Mouse (Mus musculus): ENCODE measurements around the gene Icam1.
"Not testable (repeated sequence)": the region's sequence is repeated elsewhere in the genome, so short reads cannot be mapped to it uniquely, and the experiment has no call there.

Gene Icam1

GRCm38 (mm10) chr9:21043563-21043962, 27.8 kb downstream of the Icam1 start:
- no peak for DNase-seq (ENCODE audit: inconsistent age in 2 of 2, low spot score in 1 of 2)

DNA sequence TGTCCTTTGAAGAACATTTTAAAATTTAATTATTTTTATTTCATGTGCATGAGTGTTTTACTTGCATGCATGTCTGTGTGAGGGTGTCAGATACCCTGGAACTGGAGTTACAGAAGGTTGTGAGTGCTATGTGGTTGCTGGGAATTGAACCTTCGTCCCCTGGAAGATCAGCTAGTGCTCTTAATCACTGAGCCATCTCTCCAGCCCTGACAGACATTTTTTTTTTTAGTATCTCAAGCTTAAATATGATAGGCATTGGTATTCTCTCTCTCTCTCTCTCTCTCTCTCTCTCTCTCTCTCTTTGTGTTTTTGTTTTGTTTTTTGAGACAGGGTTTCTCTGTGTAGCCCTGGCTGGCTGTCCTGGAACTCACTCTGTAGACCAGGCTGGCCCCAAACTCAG, 29.0 kb downstream of the Icam1 start:
- not testable (repeated sequence) for DNase-seq (ENCODE audit: inconsistent age in 2 of 2, low spot score in 1 of 2)

- DNase-seq (ENCODE audit: inconsistent age in 2 of 2, low spot score in 1 of 2), result no peak
Observed at GRCm38 (mm10) chr9:21045235-21045634, 29.4 kb downstream of the Icam1 start.

DNA sequence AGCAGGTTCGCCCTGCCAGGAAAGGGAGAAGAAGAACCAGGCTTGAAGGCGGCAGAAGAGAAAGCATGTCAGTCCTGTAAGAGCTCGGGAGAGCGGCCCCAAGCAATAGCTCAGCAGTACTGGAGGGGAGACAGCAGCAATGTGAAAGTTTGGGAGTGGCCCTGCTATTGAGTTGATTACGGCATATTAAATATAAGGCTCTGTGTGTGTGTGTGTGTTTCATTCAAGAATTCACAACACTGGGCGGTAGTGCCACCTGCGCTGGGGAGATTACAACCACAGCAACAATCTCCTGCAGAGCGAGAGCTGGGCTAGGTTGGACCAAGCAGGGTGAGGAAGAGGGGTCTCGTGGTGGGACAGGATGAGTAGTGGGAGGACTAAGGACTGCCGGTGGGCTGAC, 35.8 kb downstream of the Icam1 start:
- DNase-seq (ENCODE audit: inconsistent age in 2 of 2, low spot score in 1 of 2), result no peak

- no peak for DNase-seq (ENCODE audit: inconsistent age in 2 of 2, low spot score in 1 of 2)
Observed at GRCm38 (mm10) chr9:21062928-21063327, 47.1 kb downstream of the Icam1 start.

DNA sequence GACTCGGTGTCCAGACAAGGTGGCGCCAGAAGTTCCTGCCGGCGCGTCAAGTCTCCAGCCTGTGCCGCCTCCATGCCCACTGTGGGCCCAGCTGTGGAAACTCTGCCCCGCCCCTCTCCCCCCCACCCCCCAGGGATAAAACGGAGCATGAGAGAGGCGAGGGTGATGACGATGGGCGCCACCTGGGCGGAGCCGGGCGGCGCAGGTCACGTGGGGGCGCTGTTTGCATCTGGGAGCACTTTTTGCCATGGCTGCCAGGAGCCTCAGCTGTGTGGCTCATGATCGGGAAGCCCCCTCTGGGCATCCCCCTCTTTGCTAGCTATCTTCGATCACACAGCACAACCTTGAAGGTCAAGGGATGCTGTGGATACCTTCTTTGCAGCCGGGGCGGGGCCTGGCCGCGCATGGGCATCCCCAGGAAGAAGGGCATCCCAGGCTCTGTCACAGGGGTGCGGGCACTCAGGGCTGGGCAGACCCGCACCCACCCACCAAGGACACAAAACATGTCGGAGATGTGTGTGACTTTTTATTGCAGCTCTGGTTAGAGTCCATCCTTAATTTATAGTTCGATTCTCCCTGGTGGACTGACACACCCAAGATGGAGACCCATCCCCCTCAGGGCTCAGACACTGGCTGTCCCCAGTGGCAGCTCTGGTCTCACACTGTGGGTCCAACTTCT, 51.4 kb downstream of the Icam1 start, which contains the start of gene Zglp1:
Gene Zglp1, minus strand, starts transcription at position 88 of the 679 bp plus-strand sequence.
- DNase-seq (ENCODE audit: inconsistent age in 2 of 2, low spot score in 1 of 2), result no peak

- DNase-seq (ENCODE audit: inconsistent age in 2 of 2, low spot score in 1 of 2), result no peak
Observed at GRCm38 (mm10) chr9:21072641-21073040, 56.9 kb downstream of the Icam1 start.

GRCm38 (mm10) chr9:21073044-21073840, 57.5 kb downstream of the Icam1 start, which contains the start of the genes Gm49373 and Fdx1l:
TSS of gene Gm49373 (minus strand) at chr9:21073096.
TSS of gene Fdx1l (minus strand) at chr9:21073614.
- DNase-seq (ENCODE audit: inconsistent age in 2 of 2, low spot score in 1 of 2), result peak; percentile 92 to 97

DNA sequence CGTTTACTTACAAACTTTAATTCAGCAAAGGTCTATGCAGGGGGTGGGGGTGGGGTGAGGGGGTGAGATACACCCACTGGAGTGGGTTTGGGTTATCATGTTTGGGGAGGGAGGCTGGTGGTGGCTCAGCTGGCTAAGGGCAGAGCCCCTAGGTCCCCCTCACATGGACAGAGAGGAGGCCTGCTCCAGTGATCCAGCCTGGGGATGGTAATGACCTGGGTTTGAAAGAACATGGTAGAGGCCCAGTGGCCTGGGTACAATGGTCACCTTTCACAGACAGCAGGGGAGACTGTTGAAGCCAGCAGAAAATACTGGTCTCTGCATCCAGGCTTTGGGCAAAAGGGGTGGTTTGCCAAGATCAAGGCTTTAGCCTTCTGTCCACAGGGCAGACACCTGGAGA, 58.4 kb downstream of the Icam1 start:
- no peak for DNase-seq (ENCODE audit: inconsistent age in 2 of 2, low spot score in 1 of 2)

DNA sequence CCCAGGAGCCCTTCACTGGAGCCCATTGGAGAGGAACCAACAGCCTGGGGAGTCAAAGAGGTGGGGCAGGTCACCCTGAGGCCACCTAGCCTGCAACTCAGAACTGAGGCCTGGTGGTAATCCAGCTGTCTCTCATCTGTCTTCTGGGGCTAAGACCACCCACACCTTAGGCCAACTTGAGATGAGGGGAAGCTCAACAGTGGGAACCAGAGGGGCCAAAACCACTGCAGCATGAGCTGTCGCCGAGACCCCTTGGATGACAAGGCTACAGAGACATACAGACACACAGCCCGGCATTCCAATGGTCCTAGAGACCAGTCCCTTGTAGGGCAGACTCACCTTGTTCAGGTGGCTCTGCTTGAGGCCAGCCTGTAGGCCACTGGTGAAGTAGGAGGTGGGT, 59.8 kb downstream of the Icam1 start:
- DNase-seq (ENCODE audit: inconsistent age in 2 of 2, low spot score in 1 of 2), result no peak

Measured in adrenal gland, adult (tissue).